Mouse (Mus musculus) retina, postnatal 7 days (tissue): ENCODE measurements at regions not wholly inside any gene's neighbourhood (a gene's known extent, or its start where the extent isn't known, plus 50 kb on each side); places are given as distances from the start of the nearest gene placed in this dataset.

Source experiments
- DNase-seq: peaks from one replicate; pipeline ENCODE4 v3.0.0-alpha.2; 2012; ENCODE audit warnings: low read depth, low spot score

DNA sequence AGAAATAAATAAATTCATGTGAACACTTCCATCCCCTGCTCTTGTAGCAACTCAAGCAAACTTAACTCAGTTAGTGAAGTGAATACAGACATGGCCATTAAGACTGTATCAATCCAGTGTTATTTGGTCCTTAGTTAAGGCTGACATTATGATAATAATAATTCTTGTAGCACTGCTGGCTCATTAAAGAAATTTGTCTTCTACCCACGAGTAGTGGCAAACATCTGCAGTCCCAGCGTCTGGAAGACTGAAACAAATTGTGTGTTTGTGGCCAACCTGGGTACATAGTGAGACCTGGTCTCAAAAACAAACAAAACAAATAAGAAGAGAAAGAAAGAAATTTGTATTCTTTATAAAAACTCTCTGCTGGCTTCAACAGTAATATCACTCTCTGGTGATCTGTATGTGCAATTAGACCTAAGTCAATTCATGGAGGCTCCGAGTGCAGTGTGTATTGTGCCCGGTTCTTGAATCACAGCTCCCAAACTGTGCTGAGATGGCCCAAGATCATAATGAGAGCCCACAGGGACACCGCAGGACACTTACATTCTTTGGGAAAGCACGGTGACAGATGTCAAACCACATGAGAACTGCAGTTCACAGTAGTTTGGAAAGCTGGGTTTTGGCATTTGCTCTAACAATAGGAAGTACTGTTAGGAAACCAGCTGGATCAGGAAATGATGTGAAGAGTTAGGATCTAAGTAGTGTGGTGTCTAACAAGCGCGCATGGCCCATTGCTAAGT lies 376.9 kb upstream of the Kif2a start:
- no peak for DNase-seq

DNA sequence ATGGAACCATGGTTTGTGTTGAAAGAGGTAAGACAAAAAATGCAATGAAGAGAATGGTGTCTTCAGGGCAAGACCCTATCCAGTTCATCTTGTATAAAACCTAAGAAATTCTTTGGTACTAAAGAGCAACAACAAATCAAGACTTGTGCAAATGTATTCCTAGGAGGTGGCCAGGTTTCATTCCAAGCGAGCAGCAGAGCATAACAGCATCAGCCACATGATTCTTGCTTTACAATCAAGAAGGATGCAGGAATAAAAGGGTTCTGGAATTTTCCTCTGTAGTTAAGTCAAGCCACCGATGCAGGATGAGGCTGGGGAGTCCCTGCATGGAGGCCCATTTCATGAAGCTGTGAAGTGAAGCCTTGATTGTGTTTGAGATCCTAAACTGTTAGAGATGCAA lies 374.1 kb upstream of the Kif2a start:
- DNase-seq = no peak

DNA sequence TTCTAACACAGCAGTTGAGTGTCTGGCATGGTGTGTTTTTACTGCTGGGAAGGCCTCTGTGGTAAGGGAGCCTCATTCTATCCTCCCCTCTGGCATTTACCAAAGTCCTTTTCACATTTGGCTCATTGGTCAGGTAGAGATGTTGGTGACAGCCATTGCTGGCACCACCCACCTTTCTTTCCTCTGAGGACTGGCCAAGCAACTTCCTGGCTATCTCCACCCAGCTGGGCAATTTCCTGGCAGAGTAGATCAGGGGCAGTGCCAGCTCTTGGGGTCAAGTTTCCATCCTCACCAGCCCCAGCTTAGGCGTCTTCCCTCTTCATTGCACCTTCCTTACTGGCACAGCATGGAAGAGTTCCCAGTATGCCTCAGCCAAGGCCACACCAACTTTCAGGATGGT lies 372.5 kb upstream of the Kif2a start:
- no peak for DNase-seq

DNA sequence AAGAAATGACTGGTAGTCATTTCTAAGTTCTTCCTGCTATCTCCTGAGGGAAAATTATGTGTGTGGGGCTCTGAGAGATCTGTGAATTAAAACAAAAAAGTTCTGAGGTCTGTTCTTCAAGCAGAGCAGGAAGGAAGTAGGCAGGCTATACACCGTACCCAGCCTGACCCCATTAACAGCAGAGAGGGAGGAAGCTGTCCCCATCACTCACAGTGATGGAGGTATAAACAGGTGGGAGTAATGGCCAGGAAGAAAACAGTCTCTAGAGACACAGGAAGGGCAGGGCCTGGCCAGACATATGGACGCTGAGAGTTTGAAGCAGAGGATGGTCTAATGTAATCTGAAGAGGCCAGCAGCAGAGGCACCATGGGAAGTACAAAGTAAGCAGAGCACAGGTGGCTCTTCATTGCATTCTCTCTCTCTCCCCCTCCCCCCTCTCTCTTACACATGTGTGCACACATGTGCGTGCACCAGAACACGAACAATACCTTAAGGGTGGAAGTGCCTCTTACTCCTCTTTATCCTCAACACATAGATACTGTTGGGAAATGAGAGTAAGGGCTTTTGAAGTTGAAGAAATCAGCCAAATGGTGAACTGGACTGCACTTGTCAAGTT lies 367.7 kb upstream of the Kif2a start:
- DNase-seq = no peak

DNA sequence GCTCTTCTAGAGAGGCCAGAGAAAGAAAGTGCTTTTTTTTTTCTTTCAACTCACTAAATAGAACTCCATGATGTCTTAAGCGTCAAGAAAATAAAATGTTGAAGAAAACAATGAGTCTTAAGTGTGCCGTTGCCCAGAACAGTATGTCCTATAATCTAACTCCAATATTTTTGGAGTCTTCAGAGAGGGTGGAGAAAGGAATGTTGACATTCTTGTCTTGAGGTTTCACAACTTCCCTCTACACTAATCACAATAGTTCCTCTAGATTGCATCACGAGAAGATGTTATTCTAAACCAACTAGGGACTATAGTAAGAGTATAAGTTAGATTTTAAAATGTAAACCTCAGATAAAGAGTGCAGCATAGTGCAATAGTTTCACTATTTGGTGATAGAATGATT lies 367.1 kb upstream of the Kif2a start:
- no peak for DNase-seq

DNA sequence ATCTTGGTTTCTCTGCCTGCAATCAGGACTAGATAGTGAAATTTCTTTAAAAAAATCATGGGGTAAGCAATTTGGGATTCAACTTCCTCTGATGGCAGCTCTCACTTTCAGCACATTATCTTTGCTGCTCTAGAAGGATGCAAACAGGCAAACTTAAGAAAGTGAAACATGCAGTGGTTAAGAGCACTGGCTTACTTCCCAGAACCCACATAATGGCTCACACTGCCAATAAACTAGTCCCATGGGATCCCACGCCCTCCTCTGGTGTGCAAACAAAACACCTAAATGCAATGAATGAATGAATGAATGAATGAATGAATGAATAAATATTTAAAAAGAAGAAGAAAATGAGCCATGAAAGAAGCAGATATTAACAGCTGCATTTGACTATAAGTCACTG lies 356.1 kb upstream of the Kif2a start:
- no peak for DNase-seq

DNA sequence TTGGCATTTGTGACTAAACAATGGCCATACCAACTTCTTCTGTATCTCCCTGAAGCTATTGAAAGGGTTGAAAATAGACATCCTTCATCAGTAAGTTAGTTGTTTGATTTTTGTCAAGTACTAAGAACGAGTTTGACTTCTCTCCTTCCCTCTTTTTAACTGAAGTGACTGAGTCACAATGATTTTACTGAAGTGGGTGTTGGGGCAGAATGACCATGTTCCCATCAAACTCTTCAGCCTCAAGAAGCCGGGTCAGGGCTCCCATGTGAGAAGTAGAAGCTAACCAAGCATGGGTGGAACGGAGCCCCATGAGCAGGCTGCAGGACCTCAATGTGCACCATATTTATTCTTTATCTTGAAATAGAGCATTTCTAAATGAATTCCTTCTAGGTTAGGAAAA lies 350.7 kb upstream of the Kif2a start:
- no peak for DNase-seq

DNA sequence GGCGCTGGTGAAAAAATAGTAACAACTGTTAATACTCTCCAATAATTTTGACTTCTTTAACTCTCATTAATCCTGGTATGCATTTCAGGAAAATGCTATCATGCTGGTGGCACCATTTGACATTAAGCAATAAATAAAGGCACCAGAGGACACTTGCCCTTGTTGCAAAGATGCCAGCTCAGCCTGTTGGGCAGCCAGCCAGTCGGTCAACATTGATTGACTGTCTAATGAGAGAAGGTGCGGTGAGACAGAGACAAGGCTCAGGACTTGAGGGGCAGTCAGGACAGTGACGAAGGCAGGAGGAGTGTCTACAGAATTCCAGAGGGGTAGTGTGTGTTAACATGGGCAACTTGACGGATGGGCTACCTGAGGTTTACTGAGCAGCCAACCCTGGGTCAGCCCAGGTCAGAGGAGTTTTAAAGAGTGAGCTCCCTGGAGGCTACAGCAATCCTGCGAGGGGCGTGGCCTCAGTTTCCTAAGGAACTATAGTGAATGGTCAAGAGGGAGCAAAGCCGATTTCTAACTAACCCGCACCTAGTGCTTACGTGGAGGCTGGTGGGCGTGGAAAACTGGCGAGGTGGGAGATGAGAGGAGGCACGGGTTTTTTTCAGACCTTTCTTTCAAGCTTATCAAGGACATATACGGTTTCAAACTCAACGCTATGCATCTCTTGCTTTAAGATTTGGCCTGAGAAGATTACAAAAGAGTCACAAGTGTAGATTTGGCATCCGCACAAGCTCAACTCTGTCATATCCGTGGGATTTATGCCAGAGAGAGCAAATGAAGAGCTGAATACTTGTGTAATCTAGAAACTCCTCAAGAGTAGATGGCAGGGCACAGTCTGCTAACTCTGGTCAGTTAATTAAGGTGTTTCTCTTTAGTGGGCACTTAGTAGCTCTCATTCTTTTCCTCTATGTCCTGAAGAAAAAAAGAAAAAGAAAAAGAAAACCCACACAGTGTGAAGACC lies 350.0 kb upstream of the Kif2a start:
- DNase-seq = no peak

DNA sequence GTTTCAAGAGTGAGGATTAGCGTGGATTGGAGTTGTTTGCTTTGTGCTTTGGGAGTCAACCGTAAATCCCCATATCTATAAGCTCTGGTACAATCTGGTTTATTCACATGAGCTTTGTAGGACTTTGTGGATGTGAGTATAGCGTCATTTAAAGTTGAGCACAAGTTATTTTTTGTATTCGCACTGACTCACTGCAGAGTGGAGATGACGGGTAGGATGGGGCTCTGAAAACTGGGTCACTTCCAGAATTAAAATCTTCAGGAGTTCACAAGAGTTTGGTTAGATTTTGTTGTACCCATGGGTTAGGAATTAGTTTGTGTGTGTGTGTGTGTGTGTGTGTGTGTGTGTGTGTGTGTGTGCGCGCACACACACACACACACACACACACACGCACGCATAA lies 345.7 kb upstream of the Kif2a start:
- DNase-seq = no peak

DNA sequence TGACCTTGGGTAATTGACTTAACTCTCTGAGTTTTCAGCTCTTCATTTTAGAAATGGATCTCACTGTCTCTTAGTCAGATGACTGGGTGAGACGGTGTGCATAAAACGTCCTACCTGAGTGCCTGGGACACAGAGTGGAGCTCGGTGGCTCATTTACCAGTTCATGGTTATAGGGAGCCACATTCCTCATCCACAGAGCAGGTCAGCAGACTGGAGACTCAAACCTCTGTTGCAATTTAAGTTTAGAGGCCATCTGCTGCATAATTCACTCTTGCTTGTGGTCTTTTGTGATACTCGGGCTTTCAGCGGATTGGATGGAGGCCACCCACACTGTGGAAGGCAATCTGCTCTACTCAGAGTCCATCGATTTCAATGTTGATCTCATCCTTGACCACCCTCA lies 343.8 kb upstream of the Kif2a start:
- no peak for DNase-seq

DNA sequence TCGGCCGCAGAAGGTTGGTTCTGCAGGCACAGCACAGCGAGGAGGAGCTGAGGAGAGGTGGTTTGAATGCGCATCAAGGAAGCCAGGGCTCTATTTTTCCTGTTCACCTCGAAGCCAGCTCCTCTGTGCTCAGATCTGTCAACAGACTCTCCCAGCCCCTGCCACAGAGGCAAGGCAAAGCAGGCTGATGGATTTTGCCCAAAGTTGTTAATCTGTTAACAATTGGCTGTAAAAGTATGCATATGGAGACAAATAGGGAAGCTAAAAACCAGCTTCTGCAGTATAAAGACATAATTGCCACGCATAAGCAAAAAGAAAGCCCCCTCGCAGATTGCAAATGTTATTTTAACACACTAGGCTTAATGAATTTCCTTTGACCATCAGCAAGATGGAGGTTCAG lies 343.3 kb upstream of the Kif2a start:
- DNase-seq = no peak

DNA sequence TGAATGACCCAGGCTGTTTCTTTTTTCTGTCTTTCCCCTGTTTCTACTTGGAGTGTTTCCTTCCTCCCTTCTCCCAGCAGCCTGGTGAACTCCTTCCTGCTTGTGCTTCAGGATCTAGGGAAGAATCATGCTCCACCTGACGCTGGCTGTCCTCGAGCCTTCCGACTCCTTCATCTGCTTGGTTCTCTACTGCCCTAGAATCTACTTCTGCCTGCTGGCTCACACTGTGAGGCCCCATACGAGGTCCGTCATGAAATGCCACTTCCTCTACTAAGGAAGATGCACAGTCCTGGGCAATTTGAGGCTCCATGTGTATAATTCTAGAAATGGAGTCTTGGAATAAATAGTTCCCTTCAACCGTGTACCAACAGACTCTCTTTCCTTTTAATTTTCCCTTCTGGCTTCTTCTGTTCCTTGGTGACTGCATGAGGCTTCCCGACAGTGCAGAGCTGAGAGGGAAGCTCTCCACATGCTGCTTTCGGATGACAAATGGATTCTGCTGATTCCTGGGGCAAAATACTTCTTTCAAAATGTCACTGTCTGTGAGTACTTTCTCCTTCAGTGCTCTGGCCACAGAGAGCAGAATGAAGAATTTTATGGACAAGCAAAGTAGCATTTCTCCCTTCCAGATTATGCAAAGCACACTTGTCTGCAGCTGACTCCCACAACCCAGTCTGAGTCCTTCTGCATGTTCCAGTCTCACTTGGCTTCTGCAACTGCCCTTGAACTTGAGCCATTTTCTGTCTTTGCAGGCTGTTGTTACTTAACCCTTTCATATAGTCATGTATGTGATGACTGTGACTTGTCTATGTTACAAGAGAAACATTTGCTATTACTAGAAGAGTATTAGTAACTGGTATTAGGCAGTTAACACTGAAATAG lies 341.1 kb upstream of the Kif2a start:
- DNase-seq = no peak

DNA sequence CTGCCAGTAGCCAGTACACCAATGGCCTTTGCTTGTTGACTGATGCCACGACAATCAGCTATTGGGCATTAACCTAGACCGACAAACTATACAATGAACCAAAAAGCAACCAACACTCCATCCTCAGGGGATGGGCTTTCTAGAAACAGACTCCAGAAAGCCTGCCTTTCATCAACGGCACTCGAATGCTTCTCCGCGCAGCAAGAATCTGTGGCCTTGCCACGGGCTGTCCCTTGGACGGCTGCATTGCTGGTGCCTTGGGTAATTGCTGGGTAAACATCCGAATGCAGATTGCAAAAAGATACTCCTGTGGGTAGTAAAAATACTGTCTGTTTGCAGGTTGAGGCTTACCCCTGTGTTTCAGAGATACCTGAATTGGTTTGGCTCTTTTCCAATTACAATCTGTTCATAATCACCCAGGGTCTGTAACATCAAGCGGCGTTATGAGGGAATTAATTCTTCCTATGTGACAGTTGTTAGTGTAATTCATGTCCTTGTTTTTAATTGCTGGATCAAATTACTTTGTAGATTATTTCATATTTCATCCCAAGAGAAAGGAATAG lies 319.0 kb upstream of the Kif2a start:
- DNase-seq = no peak

DNA sequence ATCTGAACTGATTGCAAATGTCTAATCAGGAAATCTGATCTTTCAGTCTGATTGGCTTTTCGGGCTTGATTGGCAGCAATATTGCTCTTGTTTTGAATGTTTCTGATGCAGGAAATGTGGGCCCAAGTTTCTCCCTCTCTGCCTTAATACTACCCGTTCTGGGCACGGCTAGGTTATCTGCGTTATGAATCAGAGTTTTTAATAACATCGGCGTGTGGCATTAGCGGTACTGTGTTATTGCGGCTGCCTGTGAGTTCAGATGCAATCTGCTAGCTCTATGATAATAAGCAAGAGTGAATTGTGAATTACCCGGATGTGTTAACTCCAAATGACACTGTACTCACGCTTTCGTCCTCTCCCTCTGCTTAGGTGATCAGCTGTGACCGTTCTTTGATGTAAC lies 316.2 kb upstream of the Kif2a start:
- DNase-seq = no peak

DNA sequence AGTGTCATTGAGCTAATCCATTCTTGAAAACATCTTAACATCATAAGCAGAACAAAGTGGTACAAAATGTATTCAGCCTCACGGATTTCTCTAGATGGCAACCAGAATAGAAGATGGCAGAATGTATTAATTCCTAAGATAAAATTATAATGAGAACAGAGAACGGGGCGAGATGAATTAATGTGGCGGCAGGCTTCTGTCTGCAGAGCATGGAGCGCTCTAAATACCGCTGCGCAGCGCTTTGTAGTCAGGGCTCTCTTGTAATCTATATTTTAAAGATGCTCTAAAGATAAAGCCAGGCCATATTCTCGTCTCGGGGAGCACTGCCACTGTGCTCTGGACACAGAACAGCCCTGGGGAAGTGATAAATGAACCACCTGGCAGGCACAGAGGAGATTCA lies 315.2 kb upstream of the Kif2a start:
- DNase-seq = no peak

DNA sequence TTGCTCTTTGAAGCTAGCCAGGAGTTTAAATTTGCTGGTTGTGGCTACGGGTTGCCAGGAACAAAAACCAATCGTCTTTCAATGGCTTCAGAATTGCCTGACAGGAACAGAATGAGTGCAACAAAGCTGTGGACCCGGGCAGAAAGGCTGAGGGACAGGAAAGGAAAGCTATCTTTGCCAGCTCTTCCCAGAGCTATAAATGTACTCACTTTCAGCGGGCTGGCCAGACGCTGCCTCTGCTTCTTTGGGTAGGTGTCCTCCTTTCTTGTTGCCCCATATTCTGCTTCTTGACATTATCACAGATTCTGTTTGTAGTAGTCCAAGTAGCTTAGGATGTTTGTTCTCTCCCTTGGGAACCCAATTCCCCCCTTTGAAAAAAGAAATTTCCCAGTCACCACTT lies 307.4 kb upstream of the Kif2a start:
- DNase-seq = no peak

DNA sequence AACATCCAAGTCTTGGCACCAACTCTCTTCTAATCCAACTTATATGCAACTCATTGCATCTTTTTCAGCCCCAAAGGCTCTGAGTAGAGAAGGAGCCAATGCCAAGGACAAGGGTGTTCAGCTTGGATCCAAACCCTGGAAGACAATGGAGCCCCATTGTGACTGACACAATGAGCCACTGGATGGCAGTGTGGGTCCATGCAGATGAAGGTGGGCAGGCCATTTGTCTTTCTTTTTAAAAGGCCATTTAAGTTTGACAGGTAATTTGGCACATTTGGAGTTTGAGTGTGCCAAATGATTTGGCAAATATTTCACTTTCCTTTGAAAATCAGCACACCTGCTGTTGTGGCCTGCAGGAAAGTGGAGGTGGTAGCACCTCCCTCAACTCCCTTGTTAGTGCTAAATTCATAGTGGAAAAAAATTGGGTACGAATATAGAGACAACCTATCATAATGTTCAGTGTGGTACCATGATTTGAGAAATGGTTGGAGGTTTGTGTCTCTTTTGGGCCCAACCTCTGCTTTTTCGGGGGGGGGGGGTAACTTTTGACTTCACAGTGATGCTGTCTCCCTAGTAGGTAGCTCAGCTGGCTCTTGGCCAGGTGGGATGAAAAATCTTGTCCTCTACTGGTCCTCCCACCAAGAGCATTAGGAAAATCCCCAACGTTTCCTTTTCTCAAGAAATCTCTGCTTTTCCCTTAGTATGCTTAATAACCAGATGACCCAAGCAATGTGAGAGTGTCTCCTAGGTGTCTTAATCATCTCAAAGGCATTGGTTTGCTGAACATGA lies 304.0 kb upstream of the Kif2a start:
- DNase-seq = peak; percentile 19

DNA sequence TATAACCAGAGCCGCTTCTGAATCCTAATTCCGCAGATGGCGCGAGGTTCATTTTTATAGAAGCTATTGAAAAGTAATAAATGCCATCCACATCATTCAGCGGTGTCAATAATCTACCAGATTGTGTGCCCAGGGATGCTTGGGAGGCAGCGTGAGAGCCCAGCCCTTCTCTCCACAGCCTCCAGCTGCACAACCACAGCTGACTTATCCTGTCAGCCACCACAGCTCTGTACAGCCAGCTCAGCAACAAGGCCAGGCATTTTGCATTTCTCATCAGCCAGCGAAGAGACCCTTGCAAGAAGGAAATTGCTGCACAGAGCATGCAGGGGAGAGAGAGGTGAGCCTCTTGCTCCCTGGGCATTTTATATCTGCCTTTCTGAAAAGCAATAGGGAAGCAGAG lies 292.8 kb upstream of the Kif2a start:
- no peak for DNase-seq

DNA sequence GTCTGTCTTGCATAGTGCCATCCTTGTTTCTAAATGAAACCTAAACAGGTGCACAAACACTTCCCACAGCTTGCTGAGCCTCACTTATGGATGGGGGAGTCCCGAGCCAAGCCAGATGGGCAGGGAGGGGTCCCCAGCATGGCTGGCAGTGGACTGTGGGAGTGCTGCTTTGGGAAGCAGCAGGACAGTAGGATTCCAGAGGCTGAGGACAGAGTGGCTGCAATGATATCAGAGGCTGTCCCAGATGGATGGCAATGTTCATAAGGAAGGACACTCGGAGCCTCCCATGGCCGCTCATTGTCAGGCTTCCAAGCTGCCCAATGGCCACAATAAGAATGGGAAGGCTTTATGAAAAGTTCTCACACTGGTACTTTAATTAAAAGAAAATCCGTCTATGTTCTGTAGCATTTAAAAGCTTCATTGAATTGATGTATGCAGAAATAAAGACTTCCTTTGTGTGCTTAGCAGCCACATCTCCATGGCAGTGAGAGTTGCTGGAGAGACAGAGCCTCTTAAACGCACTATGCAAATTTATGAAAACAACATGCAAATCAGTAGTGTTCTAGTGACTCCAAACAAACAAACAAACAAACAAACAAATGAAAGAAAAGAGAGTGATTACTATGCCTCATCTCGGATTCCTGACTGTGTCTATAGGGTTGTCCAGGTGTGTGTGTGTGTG lies 287.2 kb upstream of the Kif2a start:
- no peak for DNase-seq

DNA sequence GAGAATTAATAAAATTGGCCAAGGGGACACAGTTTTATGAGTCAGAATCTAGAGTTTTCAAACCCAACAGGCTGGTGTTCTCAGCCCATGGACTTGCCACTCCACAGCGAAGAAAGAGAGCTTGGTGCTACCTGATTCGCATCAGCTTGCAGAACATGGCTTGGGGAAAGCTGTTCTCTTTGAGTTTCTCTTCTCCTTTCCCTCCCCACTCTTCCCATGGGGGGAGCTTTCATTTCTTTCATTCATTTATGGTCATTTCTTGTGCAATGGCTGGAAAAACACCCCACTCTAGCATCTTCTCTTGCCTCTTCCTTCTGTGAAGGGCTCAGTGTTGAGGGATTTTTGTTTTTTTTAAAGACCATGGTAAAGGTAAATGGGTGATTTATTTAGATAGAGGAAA lies 286.5 kb upstream of the Kif2a start:
- no peak for DNase-seq
